In the genomic region with DNA sequence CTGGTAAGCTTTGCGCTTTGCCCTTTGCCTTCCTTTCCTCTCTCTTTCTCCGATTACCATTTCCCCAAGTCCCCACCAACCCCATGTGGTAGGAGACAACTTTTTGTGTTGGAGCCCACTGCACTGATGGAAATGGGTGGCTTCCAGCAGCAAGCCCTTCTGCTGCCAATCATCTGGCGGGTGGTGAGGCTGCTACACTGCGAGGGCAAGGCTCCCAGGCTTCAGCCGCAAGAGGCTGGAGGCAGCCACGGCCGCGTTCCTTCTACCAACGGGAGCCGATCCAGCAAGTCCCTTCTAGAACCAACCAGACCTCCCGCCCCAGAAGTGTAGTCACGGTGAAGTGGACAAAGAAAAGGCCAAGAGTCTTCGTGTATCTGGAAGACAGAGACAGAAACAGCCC, we compare ENCODE assay signal across 22 mouse cellular contexts.
DNase-seq lines count a peak whose midpoint lies in the region; TF ChIP-seq lines count a peak whose summit lies in the region.
"Had no signal": no experiment of that assay in that cellular context is flagged by ENCODE, and none has a peak within 500 bp of the region (broad histone marks: within the 10 kb centered on the region; RNA-seq: fewer than 3 reads in every experiment).

No protein-coding gene starts in this region.

- intact Hi-C loops in heart, postnatal 10 days (cut with DNase I), result no loop called here

- TF ChIP-seq POLR2A in testis, adult 2 months (IDR thresholded peaks at IDR 0.05; ENCODE audit: control insufficient read depth, low read depth, low read length), result no peak
- TF ChIP-seq POLR2A in brain, embryonic 14.5 days (IDR thresholded peaks at IDR 0.05; ENCODE audit: borderline replicate concordance, extremely low read depth, insufficient read depth, insufficient read length, poor library complexity, severe bottlenecking), result no peak

- H3K27ac ChIP-seq in testis, adult 2 months (ENCODE audit: control insufficient read depth, insufficient read depth, low read depth, low read length), result no peak overlapping the region
- H3K27ac ChIP-seq: embryonic facial prominence, embryonic 15.5 days; forebrain, embryonic 15.5 days; heart, embryonic 10.5 days; hindbrain, embryonic 15.5 days had no signal

- H3K4me3 ChIP-seq in testis, adult 2 months (ENCODE audit: control insufficient read depth, low read depth, low read length), result peak overlapping the region; percentile 27; the same call in 1 of the 2 replicates
- H3K4me3 ChIP-seq: embryonic facial prominence, embryonic 15.5 days; erythroblast, embryonic 14.5 days; forebrain, embryonic 15.5 days; heart, embryonic 10.5 days; hindbrain, embryonic 15.5 days had no signal

- H3K36me3 ChIP-seq in testis, adult 2 months (ENCODE audit: control insufficient read depth, insufficient read depth, low read length), result no peaks in the 10 kb centered on the region
- H3K36me3 ChIP-seq: embryonic facial prominence, embryonic 15.5 days; forebrain, embryonic 15.5 days; G1E; heart, embryonic 10.5 days; hindbrain, embryonic 15.5 days had no signal

- peaks cover 10% of the 10 kb centered on the region for H3K4me1 ChIP-seq in testis, adult 2 months (ENCODE audit: control insufficient read depth, insufficient read depth, low read length)
- H3K4me1 ChIP-seq: embryonic facial prominence, embryonic 15.5 days had no signal

- no peak for TF ChIP-seq CTCF in testis, adult 2 months (IDR thresholded peaks at IDR 0.05; ENCODE audit: control insufficient read depth, insufficient read depth, insufficient replicate concordance, low read depth, low read length)
- no peak for TF ChIP-seq CTCF in brain, embryonic 14.5 days (IDR thresholded peaks at IDR 0.05; ENCODE audit: borderline replicate concordance, extremely low read depth, insufficient read depth, insufficient read length)

- peak; percentile 78 for DNase-seq in heart, adult 11 months
- no peak for DNase-seq in heart, postnatal 10 days
- no peak for DNase-seq in testis, postnatal 10 days (ENCODE audit: low spot score)
- peak; percentile 27 for DNase-seq in brain, embryonic 14.5 days (ENCODE audit: low read depth)
- DNase-seq in MN1 (ENCODE audit: low spot score), result no peak
- no peak for DNase-seq in yolk sac, embryonic 10.5 days (ENCODE audit: low spot score)
- DNase-seq: adrenal gland, adult 2 months; adrenal gland, postnatal 25 days; cerebellum, adult 8-10 months; cerebellum, postnatal 25 days; gastrocnemius, postnatal 36 days; heart, adult 18-20 months; heart, postnatal 14 days; kidney, adult 11 months had no signal

- no peaks in the 10 kb centered on the region for H3K27me3 ChIP-seq in testis, adult 2 months (ENCODE audit: control insufficient read depth, insufficient read depth, low read length)
- H3K27me3 ChIP-seq: CH12.LX had no signal

Comparison
In these comparisons a context has a peak if more than half of its experiments do, and no peak if none do; other contexts are left out.
1. DNase-seq: peak in heart, adult 11 months (single experiment) and brain, embryonic 14.5 days (single experiment); none in heart, postnatal 10 days (0 of 2), testis, postnatal 10 days (single experiment), MN1 (single experiment) and yolk sac, embryonic 10.5 days (single experiment).